Mouse (Mus musculus) gastrocnemius, adult 2 months (tissue): ENCODE data around the gene Defa21. TPM values are rescaled to one million over a fixed set of nuclear protein-coding genes. Genes with fewer than 3 reads are reported as not detected.
"Not testable (repeated sequence)": the region's sequence is repeated elsewhere in the genome, so short reads cannot be mapped to it uniquely, and the experiment has no call there.

Experiments
- DNase-seq: peaks from one replicate; pipeline ENCODE4 v3.0.0; 2022
- H3K27ac ChIP-seq: fragments of 200-600 bp; 2 replicates; pipeline ENCODE4 v1.8.1; 2022; ENCODE audit warnings: mild to moderate bottlenecking
- H3K4me3 ChIP-seq: fragments of 200-600 bp; 2 replicates; pipeline ENCODE4 v1.8.1; 2022; ENCODE audit warnings: mild to moderate bottlenecking, moderate library complexity
- CTCF ChIP-seq: fragments of 200-600 bp; IDR thresholded peaks from 2 replicates; pipeline ENCODE4 v1.8.1; 2022; ENCODE audit warnings: antibody characterized with exemption, mild to moderate bottlenecking, moderate library complexity
- intact Hi-C: fragments of 180-260 bp; cut with DNase I; formaldehyde crosslinking; loops from one replicate; pipeline ENCODE4 v1.15.1; 2025
- long read RNA-seq, 2 experiments: library from polyadenylated mRNA; stranded (forward); transcript quantifications; one replicate each; pipeline ENCODE4 v2.0.0; 2021
- total RNA-seq, 2 experiments: library from RNA; stranded (reverse); gene quantifications; 2 replicates each; pipeline ENCODE4 v1.2.3; 2021

Defa21 gene
- total RNA-seq = not detected
- long read RNA-seq, experiment 1 = 0 reads
- long read RNA-seq, experiment 2 = 0 reads

GRCm38 (mm10) chr8:21025245-21025644, at the start of gene Defa21:
Gene Defa21, plus strand, starts transcription at chr8:21025545.
- H3K27ac ChIP-seq, intact Hi-C loops, DNase-seq, H3K4me3 ChIP-seq: not testable (repeated sequence)

GRCm38 (mm10) chr8:20979846-20980245, 45.5 kb upstream of the Defa21 start:
- intact Hi-C loops = no loop called here
- Histone ChIP-seq H3K27ac (no peak overlapping the region), H3K4me3 (no peak overlapping the region)
- TF ChIP-seq CTCF = no peak
- no peak for DNase-seq

GRCm38 (mm10) chr8:20994042-20994441, 31.3 kb upstream of the Defa21 start:
- intact Hi-C loops, H3K27ac ChIP-seq, H3K4me3 ChIP-seq, DNase-seq: not testable (repeated sequence)

GRCm38 (mm10) chr8:20996776-20997175, 28.6 kb upstream of the Defa21 start:
- DNase-seq = no peak
- intact Hi-C loops = no loop called here
- no peak overlapping the region for H3K4me3 ChIP-seq
- H3K27ac ChIP-seq = no peak overlapping the region
- TF ChIP-seq CTCF = no peak

GRCm38 (mm10) chr8:20997291-20997690, 28.1 kb upstream of the Defa21 start:
- no peak overlapping the region for H3K4me3 ChIP-seq
- no peak for TF ChIP-seq CTCF
- intact Hi-C loops = no loop called here
- H3K27ac ChIP-seq = no peak overlapping the region
- no peak for DNase-seq

GRCm38 (mm10) chr8:21001171-21001570, 24.2 kb upstream of the Defa21 start:
- H3K4me3 ChIP-seq = no peak overlapping the region
- TF ChIP-seq CTCF = peak; percentile 50
- no peak for DNase-seq
- intact Hi-C loops = no loop called here
- H3K27ac ChIP-seq = no peak overlapping the region

- H3K27ac ChIP-seq = no peak overlapping the region
- intact Hi-C loops = no loop called here
- no peak for DNase-seq
- no peak for TF ChIP-seq CTCF
- no peak overlapping the region for H3K4me3 ChIP-seq
Observed at GRCm38 (mm10) chr8:21006801-21007200, 18.5 kb upstream of the Defa21 start.

GRCm38 (mm10) chr8:21008578-21008977, 16.8 kb upstream of the Defa21 start:
- H3K4me3 ChIP-seq, intact Hi-C loops, H3K27ac ChIP-seq, DNase-seq: not testable (repeated sequence)

- H3K4me3 ChIP-seq, H3K27ac ChIP-seq, intact Hi-C loops, DNase-seq: not testable (repeated sequence)
Observed at GRCm38 (mm10) chr8:21010548-21010947, 14.8 kb upstream of the Defa21 start.

- intact Hi-C loops, DNase-seq, H3K27ac ChIP-seq, H3K4me3 ChIP-seq: not testable (repeated sequence)
Observed at GRCm38 (mm10) chr8:21054747-21055146, 29.4 kb downstream of the Defa21 start, which contains the start of gene Defa23. Gene Defa23, plus strand, starts transcription at chr8:21055047.

- DNase-seq, intact Hi-C loops, H3K27ac ChIP-seq, H3K4me3 ChIP-seq: not testable (repeated sequence)
Observed at GRCm38 (mm10) chr8:21064738-21065137, 39.4 kb downstream of the Defa21 start, which contains the start of gene Defa35. Gene Defa35, plus strand, starts transcription at chr8:21065038.

Other genes with a start within 250 kb of the Defa21 start
- gene Defb33, start 132.9 kb upstream of the Defa21 start, total RNA-seq = not detected
- gene Gm15056, start 122.9 kb upstream of the Defa21 start, total RNA-seq = not detected
- not detected for gene Gm6040, start 103.5 kb upstream of the Defa21 start, total RNA-seq
- gene AY761185, start 80.8 kb upstream of the Defa21 start, total RNA-seq = not detected
- gene Defa23, start 29.5 kb downstream of the Defa21 start, total RNA-seq = not detected
- gene Defa35, start 39.5 kb downstream of the Defa21 start, total RNA-seq = not detected
- not detected for gene Defa25, start 58.9 kb downstream of the Defa21 start, total RNA-seq
- gene Gm14851, start 70.5 kb downstream of the Defa21 start, total RNA-seq = not detected
- not detected for gene Defa30, start 109.1 kb downstream of the Defa21 start, total RNA-seq
- gene Defa22, start 136.7 kb downstream of the Defa21 start, total RNA-seq = not detected
- not detected for gene Defa31, start 166.1 kb downstream of the Defa21 start, total RNA-seq
- gene Gm15293, start 176.0 kb downstream of the Defa21 start, total RNA-seq = not detected
- not detected for gene Gm15292, start 224.2 kb downstream of the Defa21 start, total RNA-seq